Mouse (Mus musculus) thymus, adult 18-20 months (tissue): ENCODE results near the gene Dgkz.

Source experiments
- DNase-seq, 2 experiments: peaks; one replicate each; pipeline ENCODE4 v3.0.0; 2022; ENCODE audit warnings: mixed read lengths in 2 of 2

Gene Dgkz

DNA sequence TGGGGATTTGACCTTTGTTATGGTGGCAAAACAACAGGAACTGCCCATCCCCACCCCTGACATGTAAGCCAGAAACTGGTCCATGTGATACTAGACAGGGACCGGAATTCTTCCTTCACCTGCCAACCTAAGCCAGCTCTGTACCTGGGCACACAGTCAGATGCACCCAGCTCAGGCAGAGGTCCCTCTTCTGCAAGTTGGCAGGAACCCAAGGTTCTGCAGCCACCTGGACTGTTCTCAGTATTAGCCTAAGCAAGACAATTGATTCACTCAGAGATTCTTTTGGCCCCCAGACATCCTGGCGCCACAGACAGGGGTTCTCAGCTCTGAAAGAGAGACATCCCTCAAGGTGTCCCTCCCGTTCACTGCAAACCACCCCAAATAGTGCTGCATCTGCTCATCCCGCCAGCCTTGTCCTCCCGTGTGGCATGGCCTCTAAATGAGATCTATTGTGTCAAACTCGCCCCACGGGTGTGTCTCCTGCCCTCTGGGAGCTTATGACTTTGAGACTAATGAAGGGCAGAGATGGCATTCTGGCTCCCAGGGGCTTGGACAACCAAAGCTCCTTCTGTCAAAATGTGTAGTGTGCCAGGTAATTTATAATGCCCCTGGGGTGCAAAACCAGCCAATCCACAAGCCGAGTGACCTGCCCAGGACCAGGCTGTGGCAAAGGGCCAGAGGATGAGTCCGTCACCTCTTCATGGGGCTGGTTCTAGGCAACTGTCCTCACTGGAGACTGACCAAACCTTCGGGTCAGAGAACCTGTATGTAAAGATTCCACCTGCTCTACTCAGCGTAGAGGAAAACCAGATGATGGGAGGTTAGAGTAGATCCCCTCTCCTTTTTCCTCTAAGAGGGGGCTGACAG lies 15.9 kb downstream of the Dgkz start:
- DNase-seq = no peak

DNA sequence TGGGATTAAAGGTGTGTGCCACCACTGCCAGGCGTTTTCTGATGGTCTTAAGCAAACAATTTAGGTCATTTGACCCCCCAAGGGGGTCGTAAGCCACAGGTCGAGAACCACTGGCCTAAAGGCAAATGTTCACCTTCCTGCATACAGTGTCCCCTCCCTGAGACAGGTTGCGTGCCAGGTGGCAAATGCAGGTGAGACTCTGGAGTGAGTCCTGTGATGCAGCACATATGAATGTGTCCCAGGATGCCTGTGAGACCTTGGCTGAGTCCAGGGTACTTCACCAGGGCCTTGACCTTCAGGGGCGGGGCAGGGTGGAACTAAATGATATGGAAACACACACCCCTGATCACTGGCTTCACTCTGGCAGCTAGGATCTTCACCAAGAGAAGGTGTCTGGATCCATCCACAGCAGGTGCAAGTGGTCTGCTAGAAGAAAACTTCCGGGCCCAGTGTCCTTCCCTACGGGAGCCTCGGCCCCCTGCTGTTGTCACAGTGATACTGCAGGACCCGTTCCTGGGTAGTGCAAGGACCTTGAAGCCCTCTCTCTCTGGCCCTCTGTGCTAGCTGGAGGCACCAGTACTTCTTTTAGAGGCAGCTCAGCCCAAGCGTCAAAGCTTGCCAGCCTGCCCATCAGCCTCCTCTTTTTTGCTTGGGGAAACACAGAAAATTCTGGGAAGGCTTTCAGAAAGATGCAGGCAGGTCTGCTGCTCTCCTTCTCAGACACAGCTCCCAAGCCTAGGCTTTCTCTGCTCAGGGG lies 16.8 kb downstream of the Dgkz start:
- peak in 1 of 2 experiments; percentile 62 for DNase-seq

DNA sequence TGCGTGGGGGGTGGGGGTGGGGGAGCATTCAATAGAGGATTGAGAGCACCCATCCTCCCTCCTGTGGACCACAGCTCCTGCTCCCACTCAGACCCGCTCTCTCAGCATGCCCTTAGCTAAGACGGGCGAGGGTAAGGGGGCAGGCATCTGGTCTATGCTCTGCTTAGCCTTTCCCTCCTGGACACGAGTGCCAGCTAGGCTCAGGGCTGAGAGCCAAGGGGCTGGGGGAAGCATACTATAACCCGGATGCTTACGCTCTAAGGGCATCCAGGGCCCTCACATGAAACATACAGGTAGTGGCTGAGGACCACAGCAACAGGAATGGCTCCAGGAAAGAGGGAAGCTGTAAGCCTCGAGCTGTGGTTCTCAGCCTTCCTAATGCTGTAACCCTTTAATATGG lies 17.6 kb downstream of the Dgkz start:
- DNase-seq = no peak

DNA sequence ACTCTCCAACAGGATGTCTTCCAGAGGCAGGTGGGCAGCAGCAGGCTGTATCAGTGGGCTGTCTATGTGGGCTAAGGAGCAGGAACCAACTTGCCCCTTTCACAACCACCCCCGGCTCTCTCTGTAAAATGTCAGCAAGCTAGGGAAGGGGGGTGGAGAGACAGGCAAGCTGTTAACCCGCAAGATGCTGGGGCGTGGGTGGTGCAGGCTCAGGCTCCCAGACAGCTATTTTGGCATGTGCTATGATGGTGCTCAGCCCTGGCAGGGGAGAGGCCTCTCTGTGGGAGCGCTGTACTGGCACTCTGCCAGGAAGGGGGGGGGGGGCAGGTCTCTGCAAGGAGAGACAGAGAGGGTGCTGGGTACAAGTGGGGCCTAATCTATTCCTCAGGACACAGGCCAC lies 18.6 kb downstream of the Dgkz start:
- DNase-seq = peak; percentile 62 to 80

DNA sequence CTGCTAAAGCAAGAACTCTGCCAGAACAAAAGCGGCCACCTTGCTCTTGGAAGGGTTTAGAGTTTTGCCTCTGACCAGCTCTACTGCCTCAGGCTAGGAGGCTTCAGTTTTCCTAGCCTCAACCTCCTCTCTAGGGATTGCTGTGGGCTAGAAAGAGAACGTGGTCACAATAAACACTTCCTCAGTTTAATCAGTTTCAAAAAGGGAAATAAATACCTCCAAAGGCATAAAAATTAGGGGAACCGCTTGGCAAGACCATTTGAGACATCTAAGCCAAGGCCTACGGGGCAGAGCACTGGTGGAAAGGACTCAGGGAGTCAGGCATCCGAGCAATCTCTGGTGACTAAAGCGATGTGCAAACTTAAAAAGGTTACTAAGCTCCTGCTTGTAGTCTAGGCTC lies 19.8 kb downstream of the Dgkz start:
- no peak for DNase-seq

DNA sequence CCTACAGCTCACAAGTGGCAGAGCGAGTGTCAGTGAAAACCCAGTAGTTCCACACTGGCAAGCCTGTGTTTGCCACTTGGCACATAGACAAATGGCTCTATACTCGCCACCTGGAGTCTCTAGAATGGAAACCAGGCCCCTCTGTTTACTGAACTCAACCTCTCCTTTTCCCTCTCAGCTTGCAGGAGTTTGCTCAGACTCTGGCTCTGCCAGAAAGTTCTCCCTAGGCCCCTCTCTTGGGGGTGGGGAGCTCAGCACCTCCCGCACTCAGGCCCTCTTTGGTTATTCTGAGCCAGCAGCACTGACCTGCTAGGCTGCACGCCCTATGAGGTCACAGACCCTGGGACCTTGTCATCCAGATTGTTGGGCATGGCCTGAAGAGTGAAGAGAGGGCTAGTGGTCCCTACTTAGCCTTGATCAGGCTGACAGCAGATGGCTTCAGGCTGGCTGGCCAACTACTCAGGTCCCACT lies 20.5 kb downstream of the Dgkz start:
- no peak for DNase-seq

DNA sequence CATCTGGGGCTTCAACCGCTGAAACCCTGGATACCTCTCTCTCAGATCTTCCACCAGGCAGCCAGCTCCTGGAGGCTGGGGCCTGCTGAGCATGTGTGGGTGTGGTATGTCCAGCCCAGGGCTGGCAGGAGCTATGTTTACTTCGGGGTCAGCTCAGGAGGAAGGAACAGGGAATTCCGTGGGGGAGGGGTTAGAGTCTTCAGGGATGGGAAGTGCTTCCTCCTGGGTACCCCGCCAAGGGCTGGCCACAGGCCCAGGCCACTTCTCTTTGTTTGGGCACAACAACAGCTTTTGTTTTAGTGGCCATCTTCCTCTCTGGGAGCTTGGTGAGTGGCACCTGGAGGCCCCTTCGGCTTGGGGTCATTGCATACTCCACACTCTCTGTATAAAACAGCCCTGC lies 21.8 kb downstream of the Dgkz start:
- DNase-seq = no peak

DNA sequence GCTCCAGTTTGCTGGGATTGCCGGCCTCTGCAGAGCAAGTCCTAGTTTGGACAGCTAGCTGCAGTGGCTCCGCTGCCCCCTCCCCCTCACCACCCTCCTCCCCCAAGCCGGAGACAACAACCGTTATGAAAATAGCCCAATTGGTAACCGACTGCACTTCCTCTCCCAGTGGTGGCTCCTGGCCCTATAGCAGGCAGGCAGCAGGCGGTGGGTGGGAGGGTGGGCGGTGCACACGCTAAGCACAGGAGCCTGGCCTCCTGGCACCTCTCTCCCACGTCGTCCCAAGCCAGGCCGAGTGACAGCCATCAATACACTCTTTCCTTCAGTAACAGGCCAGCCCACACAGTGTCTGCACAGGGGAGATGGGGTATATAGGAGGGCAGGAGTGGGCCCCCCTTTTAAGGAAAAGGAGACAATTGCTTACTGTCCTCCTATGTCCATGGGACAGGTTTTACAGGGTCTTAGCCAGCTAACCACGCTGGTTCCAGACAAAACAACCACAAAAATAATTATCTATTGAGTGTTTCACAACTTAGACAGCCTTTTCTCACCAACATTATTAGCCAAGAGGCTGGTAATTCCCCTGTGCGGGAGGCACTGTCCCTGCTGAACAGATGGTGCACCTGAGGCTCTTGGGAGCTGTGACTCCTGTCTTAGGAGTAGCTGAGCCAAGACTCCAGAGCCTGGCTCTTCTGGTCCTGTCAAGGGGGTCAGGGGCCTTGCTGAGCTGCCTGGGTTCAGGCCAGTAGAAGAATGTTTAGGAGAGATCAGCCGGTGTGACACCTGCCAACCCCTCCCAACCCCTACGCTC lies 25.2 kb downstream of the Dgkz start:
- DNase-seq = peak; percentile 53 to 72

DNA sequence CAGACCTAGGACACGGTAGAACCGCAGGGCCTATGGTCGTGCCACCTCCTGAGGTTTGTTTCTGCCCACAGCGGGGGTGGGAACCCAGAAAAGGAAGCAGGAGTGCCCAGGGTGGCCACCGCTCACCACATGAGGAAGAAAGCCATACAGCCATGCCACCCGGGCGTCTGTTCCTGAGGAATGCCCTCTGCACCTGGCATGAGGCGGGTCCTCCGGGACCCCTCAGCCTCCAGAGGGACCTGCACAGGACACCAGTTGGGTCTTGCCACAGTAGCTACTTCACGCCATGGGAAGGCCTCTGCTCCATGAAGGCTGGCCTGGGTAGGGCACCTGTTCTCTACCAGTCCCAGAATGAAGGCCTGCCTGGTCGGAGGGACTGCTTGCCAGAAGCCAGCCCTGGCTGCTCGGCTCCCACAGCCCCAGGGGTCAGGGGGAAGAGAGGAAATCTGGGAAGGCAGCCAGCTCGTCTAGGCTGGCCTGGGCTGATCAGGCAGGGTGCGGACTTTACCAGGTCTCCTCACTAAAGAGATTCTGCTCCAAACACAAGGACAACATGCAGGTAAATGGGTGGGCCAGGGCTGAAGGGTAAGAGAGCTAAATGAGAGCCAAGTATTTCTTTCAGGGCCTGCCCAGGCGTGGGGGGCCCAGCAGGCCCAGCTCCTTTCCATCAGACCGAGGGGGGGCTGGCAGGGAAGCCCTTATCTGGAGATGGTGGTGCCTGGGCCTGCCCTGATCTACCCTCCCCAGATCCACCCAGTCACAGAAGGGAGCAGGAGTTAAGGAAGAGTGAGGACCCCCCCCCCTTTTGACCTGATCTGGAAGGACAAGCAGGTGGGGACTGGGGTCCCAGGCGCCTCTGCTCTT lies 26.0 kb downstream of the Dgkz start:
- DNase-seq = no peak

DNA sequence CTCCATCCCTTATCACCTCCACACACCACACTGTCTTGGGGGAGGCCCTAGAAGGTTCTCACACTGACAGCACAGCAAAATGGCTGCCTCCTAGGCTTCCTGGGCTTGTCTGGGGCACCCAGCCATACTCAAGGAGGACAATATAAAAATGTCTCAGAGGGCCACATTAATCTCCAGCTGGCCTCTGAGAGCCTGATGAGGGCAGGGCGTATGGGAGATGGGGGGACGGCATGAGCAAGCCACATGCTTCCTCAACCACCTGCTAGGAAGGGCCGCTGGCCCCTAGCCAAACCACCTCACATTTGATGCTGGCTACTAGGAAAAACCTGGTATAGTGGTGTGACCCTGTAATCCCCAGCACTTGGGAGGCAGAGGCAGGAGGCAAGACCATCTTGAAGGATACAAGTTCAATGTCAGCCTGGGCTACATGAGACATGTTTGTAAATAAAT lies 26.8 kb downstream of the Dgkz start:
- no peak for DNase-seq

DNA sequence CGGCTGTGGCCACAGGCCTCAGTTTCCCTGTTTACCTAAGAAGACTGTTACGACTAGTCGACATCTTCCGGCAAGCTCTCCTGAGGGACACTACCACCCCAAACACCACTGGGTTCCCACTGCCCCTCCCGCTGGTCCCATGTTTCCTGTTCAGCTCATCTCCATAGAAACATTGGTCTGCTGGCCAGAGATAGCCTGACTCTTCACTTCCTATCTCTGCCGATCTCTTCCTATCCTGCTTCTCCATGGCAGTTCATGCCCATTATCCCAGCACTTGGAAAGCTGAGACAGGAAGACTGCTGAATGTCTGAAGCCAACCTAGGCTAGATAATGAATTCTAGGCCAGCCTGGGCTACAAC lies 27.5 kb downstream of the Dgkz start:
- DNase-seq = no peak

DNA sequence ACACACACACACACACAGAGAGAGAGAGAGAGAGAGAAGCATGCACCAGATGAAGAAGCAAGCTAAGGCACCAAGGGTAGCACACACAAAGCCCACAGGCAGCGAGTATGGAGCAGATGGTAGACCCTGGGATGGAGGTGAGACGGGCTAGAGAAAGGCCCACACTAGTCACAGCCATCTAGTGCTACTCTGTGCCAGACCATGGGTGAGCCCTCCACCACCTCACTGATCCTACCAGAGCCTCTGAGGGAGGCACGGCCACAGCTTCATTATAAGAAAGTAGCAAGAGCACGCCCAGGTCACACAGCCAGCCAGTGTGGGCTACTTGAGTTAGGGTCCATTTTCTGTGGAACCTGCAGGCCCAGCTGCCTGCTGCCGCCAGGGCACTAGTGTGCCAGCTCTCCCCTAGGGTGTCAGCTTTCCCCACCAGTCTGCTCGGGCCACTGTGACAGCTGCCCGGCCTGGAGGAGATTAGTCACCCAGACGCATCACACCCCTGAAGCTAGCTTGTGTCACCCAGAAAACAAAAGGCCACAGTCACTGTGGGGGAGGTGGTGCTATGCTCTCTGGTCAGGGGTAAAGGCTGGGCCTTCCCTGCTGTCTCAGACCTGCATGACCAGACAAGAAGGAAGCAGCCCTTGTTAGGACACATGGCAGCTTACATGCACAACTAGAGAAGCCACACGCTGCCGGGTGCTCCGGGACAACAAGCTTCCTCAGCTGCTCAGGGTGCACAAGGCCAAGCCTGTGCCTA lies 28.1 kb downstream of the Dgkz start:
- no peak for DNase-seq

DNA sequence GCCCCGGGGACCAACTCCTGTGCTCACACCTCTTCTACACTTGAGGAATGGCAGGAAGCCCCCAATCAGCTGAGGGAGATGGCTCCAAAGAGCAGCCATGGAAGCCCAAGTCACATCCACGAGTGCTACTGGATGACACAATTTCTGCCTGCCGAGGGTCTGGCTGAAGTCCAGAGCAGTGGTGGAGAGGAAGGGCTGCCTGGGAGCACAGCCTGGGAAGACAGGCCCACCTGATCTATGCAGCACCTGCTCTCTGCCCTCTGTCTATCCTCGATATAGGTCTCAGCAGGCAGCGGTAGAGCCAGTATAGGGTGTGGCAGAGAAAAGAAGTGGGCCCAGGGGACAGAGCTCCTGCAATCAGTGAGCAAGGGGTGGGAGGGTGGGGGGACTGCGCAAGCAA lies 28.8 kb downstream of the Dgkz start:
- no peak for DNase-seq

DNA sequence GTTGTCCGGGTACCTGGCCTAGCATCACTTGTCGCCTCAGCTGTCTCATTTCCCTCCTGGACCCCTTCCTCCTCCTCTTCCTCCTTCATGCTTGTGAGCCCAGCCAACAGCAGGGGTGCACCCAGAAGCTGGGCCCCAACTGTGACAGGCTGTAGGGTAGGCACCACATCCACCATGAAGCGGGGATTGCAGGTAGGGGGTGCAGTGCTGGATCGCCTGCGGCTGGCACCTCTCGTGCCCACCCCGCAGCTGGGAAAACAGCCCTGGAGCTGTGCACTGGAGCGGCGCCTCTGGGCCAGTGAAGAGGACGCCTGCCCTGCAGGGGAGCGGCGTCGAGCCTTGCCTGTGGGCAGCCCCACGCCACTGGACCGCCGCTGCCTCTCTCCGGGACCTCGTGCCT lies 30.2 kb downstream of the Dgkz start, which contains the start of gene Gm9821:
Gene Gm9821 (plus strand): TSS at position 221 of the 400 bp plus-strand sequence.
- no peak for DNase-seq

DNA sequence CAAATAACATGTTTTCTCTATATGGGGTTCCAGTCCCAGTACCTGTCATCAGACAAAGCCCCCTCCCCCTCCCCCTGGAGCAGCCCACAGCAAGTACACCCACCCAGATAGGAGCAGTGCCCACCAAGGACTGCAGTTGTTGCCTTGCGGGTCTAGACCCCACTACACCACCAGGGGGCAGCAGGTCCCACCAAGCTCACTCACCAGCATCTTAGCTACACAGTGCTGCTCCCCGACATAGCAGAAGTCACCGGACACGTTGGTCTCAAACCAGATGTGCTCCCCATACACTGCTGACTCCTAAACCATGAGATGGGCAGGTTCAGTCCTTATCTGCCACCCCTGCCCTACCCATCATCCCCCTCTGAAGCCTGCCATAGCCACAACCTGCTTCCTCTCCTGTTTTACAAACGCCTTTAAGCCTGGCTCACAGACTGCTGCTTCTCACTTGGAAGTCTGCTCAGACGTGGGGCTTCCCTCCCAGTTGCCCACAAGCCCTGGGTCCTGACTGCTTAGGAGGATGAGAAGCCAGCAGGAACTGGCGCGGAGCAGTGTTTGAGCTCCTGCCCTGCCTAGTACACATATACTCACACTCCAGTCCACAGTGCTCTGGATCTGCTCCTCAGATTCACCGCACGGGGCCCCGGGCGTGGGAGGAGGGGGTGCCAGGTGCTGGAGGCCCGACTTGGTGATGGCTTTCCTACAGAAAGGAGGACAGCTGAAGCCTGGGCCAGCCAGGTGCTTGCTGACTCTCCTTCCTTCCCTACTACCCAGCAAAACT lies 31.3 kb downstream of the Dgkz start:
- peak; percentile 74 to 79 for DNase-seq

DNA sequence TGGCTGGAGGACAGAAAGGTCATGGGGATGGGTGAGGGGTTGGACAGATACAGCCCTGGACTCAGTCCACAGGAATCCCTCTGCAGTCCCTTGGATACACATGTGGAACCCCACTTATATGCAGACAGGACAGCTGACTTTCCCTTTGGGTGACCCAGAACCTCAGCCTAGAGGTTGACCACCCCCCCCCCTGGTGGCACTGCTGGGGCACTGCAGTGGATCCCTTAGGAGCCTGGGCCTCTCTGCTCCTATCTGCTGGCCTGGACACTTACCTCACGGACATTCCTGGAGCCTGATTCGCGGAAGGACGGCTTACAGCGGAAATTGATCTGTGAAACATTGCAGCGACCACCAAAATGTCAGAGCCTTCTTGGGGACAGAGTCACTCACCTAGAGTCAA lies 33.3 kb downstream of the Dgkz start:
- no peak for DNase-seq

DNA sequence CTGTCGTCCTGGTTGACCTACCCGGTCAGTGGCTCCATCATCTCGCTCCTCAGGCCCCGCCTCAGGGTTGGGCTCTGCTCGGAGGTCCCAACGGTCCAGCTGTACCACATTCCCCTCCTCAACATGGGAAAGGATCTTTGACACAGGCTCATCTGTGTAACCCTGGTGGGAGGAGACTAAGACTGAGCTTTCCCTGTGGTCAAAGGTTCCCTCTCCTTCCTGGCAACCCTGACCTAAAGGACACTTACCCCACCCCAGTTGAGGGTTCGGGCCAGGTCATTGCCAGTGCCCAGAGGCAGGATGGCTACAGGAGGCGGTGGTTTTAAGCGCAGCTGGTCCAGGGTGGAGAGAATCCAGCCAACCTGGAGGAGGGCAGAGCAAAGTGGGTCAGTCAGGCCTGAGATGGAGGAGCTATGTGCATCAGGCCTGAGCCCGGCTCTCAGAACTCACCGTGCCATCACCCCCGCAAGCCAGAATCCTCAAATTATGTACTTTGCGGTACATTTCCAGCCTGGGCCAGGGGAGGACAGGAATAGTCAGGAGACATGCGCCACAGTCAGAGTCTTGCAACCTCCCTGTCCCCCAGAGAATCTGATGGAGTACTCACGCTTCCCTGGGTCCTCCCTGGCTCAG lies 36.2 kb downstream of the Dgkz start:
- DNase-seq = no peak

DNA sequence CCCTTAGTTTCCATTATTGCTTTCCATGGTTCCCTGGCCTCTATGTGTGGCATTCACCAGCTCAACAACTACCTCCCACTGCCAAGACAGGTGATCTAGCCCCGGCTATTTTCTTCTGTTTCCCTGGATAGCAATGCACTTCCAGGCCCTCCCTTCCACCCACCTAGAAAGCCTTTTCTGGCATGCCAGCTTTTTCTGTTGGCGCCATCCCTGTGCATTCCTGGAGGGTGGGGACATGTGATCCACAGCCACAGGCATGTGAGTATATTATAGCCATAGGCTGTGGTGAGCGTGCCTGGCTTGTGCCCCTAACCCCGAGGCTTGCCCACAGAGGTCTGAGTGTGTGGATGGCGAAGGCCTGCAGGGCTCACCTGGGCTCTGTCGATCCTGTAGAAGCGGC lies 39.5 kb downstream of the Dgkz start:
- no peak for DNase-seq

DNA sequence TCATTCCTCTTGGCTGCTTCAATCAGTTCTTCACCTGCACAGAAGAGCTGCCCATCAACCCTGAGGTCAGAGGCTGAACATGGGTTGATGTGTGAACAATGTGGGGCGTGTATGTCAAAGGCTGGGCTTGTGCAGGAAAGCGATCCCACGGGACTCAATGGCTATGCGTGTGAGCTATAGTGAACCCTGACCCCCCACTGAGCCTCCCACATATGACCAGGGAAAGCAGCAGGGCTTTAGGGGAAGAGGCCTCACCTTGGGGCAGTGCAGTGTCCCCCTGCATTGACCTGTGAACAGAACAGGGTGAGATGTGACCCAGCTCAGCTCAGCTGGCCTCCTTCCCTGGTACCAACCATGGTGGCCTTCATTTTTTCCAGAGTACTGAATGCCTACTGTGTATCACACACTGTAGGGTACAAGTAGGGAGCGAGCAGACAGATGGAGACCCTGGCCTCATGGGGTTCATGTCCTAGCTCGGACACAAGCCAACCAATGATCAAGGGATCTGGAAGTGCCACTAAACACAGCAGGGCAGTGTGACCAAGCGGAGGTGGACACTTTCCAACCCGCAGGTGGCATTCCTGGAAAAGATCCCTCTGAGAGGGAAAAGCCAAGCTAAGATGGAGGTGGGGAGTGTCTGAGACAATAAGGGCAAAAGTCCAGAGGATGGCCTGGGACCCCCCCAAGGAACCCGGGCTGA lies 40.7 kb downstream of the Dgkz start:
- DNase-seq = no peak
